Mouse (Mus musculus): ENCODE results near the gene Olfr924.
"Not testable (repeated sequence)": the region's sequence is repeated elsewhere in the genome, so short reads cannot be mapped to it uniquely, and the experiment has no call there.

The Olfr924 gene

GRCm38 (mm10) chr9:38844149-38844548 is at the start of gene Olfr924:
Olfr924 (plus strand) TSS chr9:38844449.
- ATAC-seq (ENCODE audit: insufficient number of reproducible peaks, low FRiP score, low TSS enrichment), result no peak

- no peak for ATAC-seq (ENCODE audit: insufficient number of reproducible peaks, low FRiP score, low TSS enrichment)
Observed at GRCm38 (mm10) chr9:38805696-38806095, 38.6 kb upstream of the Olfr924 start.

- ATAC-seq (ENCODE audit: insufficient number of reproducible peaks, low FRiP score, low TSS enrichment), result no peak
Observed at GRCm38 (mm10) chr9:38814314-38814713, 29.9 kb upstream of the Olfr924 start, which contains the start of gene Olfr922. Olfr922 (plus strand) TSS chr9:38814614.

- no peak for ATAC-seq (ENCODE audit: insufficient number of reproducible peaks, low FRiP score, low TSS enrichment)
Observed at GRCm38 (mm10) chr9:38815458-38815986, 28.7 kb upstream of the Olfr924 start.

DNA sequence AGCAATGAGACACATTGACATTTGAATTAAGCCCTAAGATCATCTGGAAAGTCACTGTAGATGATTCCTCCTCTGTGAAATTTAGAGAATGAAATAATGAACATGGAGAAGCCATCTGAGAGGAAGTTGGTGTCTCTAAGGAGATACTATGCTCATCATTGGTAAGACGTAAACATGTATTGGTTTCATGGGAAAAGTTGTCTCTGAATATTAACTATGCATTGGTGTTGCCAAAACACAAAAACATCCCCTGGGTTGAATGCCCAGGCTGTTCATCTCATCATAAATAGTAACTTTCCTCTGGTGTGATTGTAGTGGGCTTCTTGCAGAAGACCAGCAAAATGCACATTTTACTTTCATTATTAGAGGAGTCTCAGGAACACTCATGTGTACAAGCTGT is 18.0 kb upstream of the Olfr924 start, which contains the start of gene Olfr923:
Gene Olfr923 (plus strand): TSS at position 301 of the 400 bp plus-strand sequence.
- ATAC-seq (ENCODE audit: insufficient number of reproducible peaks, low FRiP score, low TSS enrichment), result no peak

GRCm38 (mm10) chr9:38833027-38833426 is 11.2 kb upstream of the Olfr924 start:
- ATAC-seq (ENCODE audit: insufficient number of reproducible peaks, low FRiP score, low TSS enrichment), result no peak

GRCm38 (mm10) chr9:38854760-38855159 is 10.5 kb downstream of the Olfr924 start, which contains the start of gene Olfr26:
Olfr26 (plus strand) TSS chr9:38855060.
- ATAC-seq (ENCODE audit: insufficient number of reproducible peaks, low FRiP score, low TSS enrichment), result no peak

DNA sequence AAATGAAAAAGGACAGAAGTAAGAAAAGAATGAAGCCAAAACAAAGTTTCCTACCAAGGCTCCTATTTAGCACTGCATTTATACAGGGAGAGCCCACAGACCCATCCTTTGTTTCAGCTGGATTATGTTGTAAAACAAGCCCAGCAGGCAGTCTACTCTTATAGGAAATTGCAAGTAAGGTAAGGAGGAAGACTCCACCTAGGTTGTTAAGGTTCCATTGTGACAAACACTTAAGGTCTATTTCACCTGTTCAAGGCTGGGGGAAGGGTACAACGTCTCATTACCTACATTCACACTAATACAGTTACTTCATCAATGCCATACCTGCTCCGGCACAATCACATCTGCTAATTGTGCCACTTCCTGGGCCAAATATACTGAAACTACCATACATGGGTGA is 30.6 kb downstream of the Olfr924 start:
- ATAC-seq (ENCODE audit: insufficient number of reproducible peaks, low FRiP score, low TSS enrichment), result not testable (repeated sequence)

DNA sequence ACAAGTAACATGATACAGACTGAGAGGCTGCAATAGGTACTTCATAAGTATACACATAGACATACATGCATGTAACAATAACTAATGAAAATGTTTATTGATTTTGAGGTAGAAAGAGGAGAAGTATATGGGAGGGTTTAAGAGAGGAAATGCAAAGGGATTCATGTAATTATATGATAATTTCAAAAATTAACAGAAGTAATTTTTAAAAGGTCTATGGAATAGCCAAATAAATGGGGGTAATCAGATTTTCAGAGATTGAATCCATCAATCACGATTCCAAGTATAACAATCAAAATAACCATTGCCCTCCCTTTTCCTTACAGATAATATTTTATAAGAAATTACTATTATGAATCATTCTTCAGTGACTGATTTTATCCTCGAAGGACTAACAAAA is 32.6 kb downstream of the Olfr924 start, which contains the start of gene Olfr926:
Gene Olfr926 (plus strand): TSS at position 301 of the 400 bp plus-strand sequence.
- no peak for ATAC-seq (ENCODE audit: insufficient number of reproducible peaks, low FRiP score, low TSS enrichment)

Measured in cerebellum, adult (tissue).